Mouse (Mus musculus): ENCODE measurements around the gene Maml3. TPM values are rescaled to one million over a fixed set of nuclear protein-coding genes. Genes with fewer than 3 reads are reported as not detected.
A peak's percentile ranks its signal among the peaks of the same experiment; 100 is the strongest.

Gene Maml3
- polyA plus RNA-seq, 1 experiment from 2014 or later, result 5.6 TPM

- H3K27me3 ChIP-seq (ENCODE audit: insufficient read depth, poor library complexity, severe bottlenecking), result peaks cover 25% of the 10 kb centered on the region
- H3K4me3 ChIP-seq, result peak overlapping the region; percentile 48
- H3K4me1 ChIP-seq (replicated peaks), result peaks cover 64% of the 10 kb centered on the region
- DNase-seq (ENCODE audit: low spot score), result no peak
- 60% methylated on average over 9 of the region's 9 CpGs for WGBS
- no peaks in the 10 kb centered on the region for H3K9me3 ChIP-seq
- peak overlapping the region; percentile 87 for H3K27ac ChIP-seq
- H3K36me3 ChIP-seq, result no peaks in the 10 kb centered on the region
Observed at GRCm38 (mm10) chr3:52006721-52007330, 98.0 kb downstream of the Maml3 start.

- Histone ChIP-seq H3K4me3 (no peak overlapping the region), H3K27ac (no peak overlapping the region), H3K36me3 (no peaks in the 10 kb centered on the region), H3K27me3 (ENCODE audit: insufficient read depth, poor library complexity, severe bottlenecking) (peaks cover 25% of the 10 kb centered on the region), H3K4me1 (replicated peaks) (peaks cover 52% of the 10 kb centered on the region), H3K9me3 (no peaks in the 10 kb centered on the region)
- DNase-seq (ENCODE audit: low spot score), result no peak
- WGBS, result 92% methylated on average over 6 of the region's 6 CpGs
Observed at GRCm38 (mm10) chr3:52003663-52004062, 101.2 kb downstream of the Maml3 start.

- Histone ChIP-seq H3K4me3 (no peak overlapping the region), H3K4me1 (replicated peaks) (peaks cover 47% of the 10 kb centered on the region), H3K36me3 (no peaks in the 10 kb centered on the region), H3K27ac (no peak overlapping the region), H3K9me3 (no peaks in the 10 kb centered on the region), H3K27me3 (ENCODE audit: insufficient read depth, poor library complexity, severe bottlenecking) (peaks cover 25% of the 10 kb centered on the region)
- no peak for DNase-seq (ENCODE audit: low spot score)
- WGBS, result 54% methylated on average over 9 of the region's 9 CpGs
Observed at GRCm38 (mm10) chr3:52001518-52001895, 103.4 kb downstream of the Maml3 start.

GRCm38 (mm10) chr3:52000871-52001517 lies 103.9 kb downstream of the Maml3 start:
- H3K27ac ChIP-seq, result no peak overlapping the region
- 83% methylated on average over 10 of the region's 10 CpGs for WGBS

GRCm38 (mm10) chr3:51999671-52000437 lies 105.0 kb downstream of the Maml3 start:
- no peak for DNase-seq (ENCODE audit: low spot score)
- H3K4me1 ChIP-seq (replicated peaks), result peaks cover 44% of the 10 kb centered on the region
- no peaks in the 10 kb centered on the region for H3K9me3 ChIP-seq
- H3K4me3 ChIP-seq, result no peak overlapping the region
- H3K27me3 ChIP-seq (ENCODE audit: insufficient read depth, poor library complexity, severe bottlenecking), result peaks cover 18% of the 10 kb centered on the region
- H3K27ac ChIP-seq, result no peak overlapping the region
- no peaks in the 10 kb centered on the region for H3K36me3 ChIP-seq
- 93% methylated on average over 21 of the region's 21 CpGs for WGBS

More at GRCm38 (mm10) chr3:52000871-52001517, 103.9 kb downstream of the Maml3 start:
- Histone ChIP-seq H3K4me3 (no peak overlapping the region), H3K27me3 (ENCODE audit: insufficient read depth, poor library complexity, severe bottlenecking) (peaks cover 25% of the 10 kb centered on the region), H3K36me3 (no peaks in the 10 kb centered on the region), H3K4me1 (replicated peaks) (peaks cover 41% of the 10 kb centered on the region), H3K9me3 (no peaks in the 10 kb centered on the region)
- DNase-seq (ENCODE audit: low spot score), result no peak

GRCm38 (mm10) chr3:51998511-51999399 lies 106.1 kb downstream of the Maml3 start:
- H3K9me3 ChIP-seq, result no peaks in the 10 kb centered on the region
- no peaks in the 10 kb centered on the region for H3K36me3 ChIP-seq
- WGBS, result 83% methylated on average over 21 of the region's 21 CpGs
- peaks cover 49% of the 10 kb centered on the region for H3K4me1 ChIP-seq (replicated peaks)
- no peak overlapping the region for H3K4me3 ChIP-seq
- DNase-seq (ENCODE audit: low spot score), result no peak
- no peak overlapping the region for H3K27ac ChIP-seq
- H3K27me3 ChIP-seq (ENCODE audit: insufficient read depth, poor library complexity, severe bottlenecking), result peaks cover 7% of the 10 kb centered on the region

- Histone ChIP-seq H3K4me3 (no peak overlapping the region), H3K4me1 (replicated peaks) (peaks cover 49% of the 10 kb centered on the region), H3K27me3 (ENCODE audit: insufficient read depth, poor library complexity, severe bottlenecking) (no peaks in the 10 kb centered on the region), H3K27ac (no peak overlapping the region), H3K9me3 (no peaks in the 10 kb centered on the region), H3K36me3 (no peaks in the 10 kb centered on the region)
- 89% methylated on average over 11 of the region's 11 CpGs for WGBS
- no peak for DNase-seq (ENCODE audit: low spot score)
Observed at GRCm38 (mm10) chr3:51997616-51998015, 107.3 kb downstream of the Maml3 start.

GRCm38 (mm10) chr3:51986507-51986906 lies 118.4 kb downstream of the Maml3 start:
- no peak for DNase-seq (ENCODE audit: low spot score)
- H3K4me3 ChIP-seq, result no peak overlapping the region
- H3K4me1 ChIP-seq (replicated peaks), result peaks cover 13% of the 10 kb centered on the region
- WGBS, result 83% methylated on average over 6 of the region's 6 CpGs
- no peak overlapping the region for H3K27ac ChIP-seq
- H3K36me3 ChIP-seq, result no peaks in the 10 kb centered on the region
- H3K9me3 ChIP-seq, result no peaks in the 10 kb centered on the region
- no peaks in the 10 kb centered on the region for H3K27me3 ChIP-seq (ENCODE audit: insufficient read depth, poor library complexity, severe bottlenecking)

- Histone ChIP-seq H3K9me3 (no peaks in the 10 kb centered on the region), H3K4me1 (replicated peaks) (peaks cover 32% of the 10 kb centered on the region), H3K4me3 (no peak overlapping the region), H3K27ac (no peak overlapping the region), H3K36me3 (no peaks in the 10 kb centered on the region), H3K27me3 (ENCODE audit: insufficient read depth, poor library complexity, severe bottlenecking) (no peaks in the 10 kb centered on the region)
- no peak for DNase-seq (ENCODE audit: low spot score)
- WGBS, result 37% methylated on average over 5 of the region's 5 CpGs
Observed at GRCm38 (mm10) chr3:51981496-51981895, 123.4 kb downstream of the Maml3 start.

GRCm38 (mm10) chr3:51977654-51978352 lies 127.1 kb downstream of the Maml3 start:
- Histone ChIP-seq H3K27ac (peak overlapping the region; percentile 53; the same call in 1 of the 2 replicates), H3K9me3 (no peaks in the 10 kb centered on the region), H3K36me3 (peaks cover 6% of the 10 kb centered on the region), H3K27me3 (ENCODE audit: insufficient read depth, poor library complexity, severe bottlenecking) (no peaks in the 10 kb centered on the region), H3K4me1 (replicated peaks) (peaks cover 33% of the 10 kb centered on the region), H3K4me3 (no peak overlapping the region)
- no peak for DNase-seq (ENCODE audit: low spot score)
- WGBS, result 45% methylated on average over 8 of the region's 8 CpGs

GRCm38 (mm10) chr3:51974601-51975000 lies 130.3 kb downstream of the Maml3 start:
- H3K4me1 ChIP-seq (replicated peaks), result peaks cover 21% of the 10 kb centered on the region
- no peak for DNase-seq (ENCODE audit: low spot score)
- WGBS, result 96% methylated on average over 7 of the region's 7 CpGs

GRCm38 (mm10) chr3:51974153-51974552 lies 130.7 kb downstream of the Maml3 start:
- Histone ChIP-seq H3K4me1 (replicated peaks) (peaks cover 24% of the 10 kb centered on the region), H3K36me3 (peaks cover 6% of the 10 kb centered on the region), H3K27me3 (ENCODE audit: insufficient read depth, poor library complexity, severe bottlenecking) (no peaks in the 10 kb centered on the region), H3K9me3 (no peaks in the 10 kb centered on the region), H3K27ac (no peak overlapping the region), H3K4me3 (no peak overlapping the region)
- 94% methylated on average over 6 of the region's 6 CpGs for WGBS
- DNase-seq (ENCODE audit: low spot score), result no peak

More at GRCm38 (mm10) chr3:51974601-51975000, 130.3 kb downstream of the Maml3 start:
- Histone ChIP-seq H3K36me3 (peaks cover 6% of the 10 kb centered on the region), H3K27ac (no peak overlapping the region), H3K4me3 (no peak overlapping the region), H3K27me3 (ENCODE audit: insufficient read depth, poor library complexity, severe bottlenecking) (no peaks in the 10 kb centered on the region), H3K9me3 (no peaks in the 10 kb centered on the region)

All from hindbrain, embryonic 10.5 days (tissue).